Mouse (Mus musculus) stomach, embryonic 16.5 days (tissue): ENCODE measurements around the gene Ctcfl. TPM values are rescaled to one million over a fixed set of nuclear protein-coding genes. Genes with fewer than 3 reads are reported as not detected.

ENCODE experiments used
- ATAC-seq: fragments of 200-750 bp; cut with Nextera tagmentation; 2 replicates; pipeline ENCODE4 v1.8.0; 2017; ENCODE audit warnings: moderate number of reproducible peaks, moderate TSS enrichment; ENCODE audit not compliant: insufficient read depth, low FRiP score
- H3K27ac ChIP-seq: fragments of 300-500 bp; sonication (generic); 2 replicates; pipeline ENCODE4 v1.5.1; 2014; ENCODE audit warnings: low read length
- H3K27me3 ChIP-seq: fragments of 300-500 bp; sonication (generic); 2 replicates; pipeline ENCODE4 v1.6.1; 2014; ENCODE audit warnings: low read length, control low read depth, mixed read lengths; ENCODE audit not compliant: control insufficient read depth, insufficient read depth
- H3K36me3 ChIP-seq: fragments of 300-500 bp; sonication (generic); 2 replicates; pipeline ENCODE4 v1.6.1; 2014; ENCODE audit warnings: low read length; ENCODE audit not compliant: control insufficient read depth, insufficient read depth
- H3K4me1 ChIP-seq: fragments of 300-500 bp; sonication (generic); 2 replicates; pipeline ENCODE4 v1.6.1; 2014; ENCODE audit warnings: low read length, control low read depth, mixed read lengths; ENCODE audit not compliant: control insufficient read depth, insufficient read depth
- H3K4me2 ChIP-seq: fragments of 300-500 bp; sonication (generic); 2 replicates; pipeline ENCODE4 v1.6.1; 2014; ENCODE audit warnings: low read depth, low read length, mixed read lengths
- H3K4me3 ChIP-seq: fragments of 300-500 bp; sonication (generic); replicated peaks from 2 replicates; pipeline ENCODE4 v1.5.1; 2014; ENCODE audit warnings: mild to moderate bottlenecking, low read length
- H3K9ac ChIP-seq: fragments of 300-500 bp; sonication (generic); 2 replicates; pipeline ENCODE4 v1.6.1; 2014; ENCODE audit warnings: low read length
- H3K9me3 ChIP-seq: fragments of 300-500 bp; sonication (generic); replicated peaks from 2 replicates; pipeline ENCODE4 v1.6.1; 2016; ENCODE audit warnings: low read length, control low read depth; ENCODE audit not compliant: control insufficient read depth
- WGBS: fragments of 180-500 bp; shearing (Covaris S2); extraction: QIAGEN DNeasy Blood & Tissue Kit; methylation state at CpG from one replicate; pipeline ENCODE4 v1.1.7; 2014; 5-methylcytosine and 5-hydroxymethylcytosine counted together
- polyA plus RNA-seq: library from polyadenylated mRNA; unstranded; fragments of >200 nt; fragmentation: Nextera tagmentation; extraction: Ambion mirVana; gene quantifications from 2 replicates; pipeline ENCODE4 v1.2.1, GENCODE M21; 2015

Ctcfl gene
- polyA plus RNA-seq, 1 experiment from 2014 or later = 0.43 TPM

- WGBS = 62% methylated on average over 11 of the region's 11 CpGs
- ATAC-seq = no peak
- no peak overlapping the region for H3K27ac ChIP-seq
These were observed 61.1 kb downstream of the Ctcfl start for GRCm38 (mm10) chr2:173058263-173058662.

GRCm38 (mm10) chr2:173057623-173058022 lies 61.7 kb downstream of the Ctcfl start:
- Histone ChIP-seq H3K4me2 (no peak overlapping the region), H3K27ac (no peak overlapping the region)
- WGBS = 46% methylated on average over 10 of the region's 10 CpGs

More at GRCm38 (mm10) chr2:173058263-173058662, 61.1 kb downstream of the Ctcfl start:
- Histone ChIP-seq H3K9ac (no peak overlapping the region), H3K4me3 (no peak overlapping the region), H3K4me2 (no peak overlapping the region), H3K27me3 (no peaks in the 10 kb centered on the region), H3K4me1 (peaks cover 4% of the 10 kb centered on the region; the same call in 1 of the 2 replicates), H3K9me3 (no peaks in the 10 kb centered on the region), H3K36me3 (no peaks in the 10 kb centered on the region)

GRCm38 (mm10) chr2:173056882-173057315 lies 62.4 kb downstream of the Ctcfl start:
- no peak overlapping the region for H3K4me3 ChIP-seq
- ATAC-seq = peak; percentile 51; the same call in 1 of the 2 replicates
- no peaks in the 10 kb centered on the region for H3K36me3 ChIP-seq
- H3K9ac ChIP-seq = no peak overlapping the region
- no peak overlapping the region for H3K27ac ChIP-seq
- 58% methylated on average over 11 of the region's 11 CpGs for WGBS
- H3K27me3 ChIP-seq = no peaks in the 10 kb centered on the region
- H3K4me2 ChIP-seq = no peak overlapping the region
- H3K9me3 ChIP-seq = no peaks in the 10 kb centered on the region
- peaks cover 4% of the 10 kb centered on the region; the same call in 1 of the 2 replicates for H3K4me1 ChIP-seq

More at GRCm38 (mm10) chr2:173057623-173058022, 61.7 kb downstream of the Ctcfl start:
- Histone ChIP-seq H3K4me1 (peaks cover 4% of the 10 kb centered on the region; the same call in 1 of the 2 replicates), H3K9ac (no peak overlapping the region), H3K27me3 (no peaks in the 10 kb centered on the region), H3K4me3 (no peak overlapping the region), H3K9me3 (no peaks in the 10 kb centered on the region), H3K36me3 (no peaks in the 10 kb centered on the region)
- ATAC-seq = no peak

GRCm38 (mm10) chr2:173056303-173056881 lies 62.9 kb downstream of the Ctcfl start:
- Histone ChIP-seq H3K4me3 (no peak overlapping the region), H3K27ac (no peak overlapping the region), H3K4me2 (no peak overlapping the region), H3K9me3 (no peaks in the 10 kb centered on the region), H3K4me1 (peaks cover 4% of the 10 kb centered on the region; the same call in 1 of the 2 replicates), H3K27me3 (no peaks in the 10 kb centered on the region), H3K9ac (no peak overlapping the region), H3K36me3 (no peaks in the 10 kb centered on the region)
- ATAC-seq = no peak
- 59% methylated on average over 10 of the region's 10 CpGs for WGBS

GRCm38 (mm10) chr2:173053846-173054245 lies 65.5 kb downstream of the Ctcfl start:
- Histone ChIP-seq H3K27ac (no peak overlapping the region), H3K4me1 (no peaks in the 10 kb centered on the region), H3K27me3 (no peaks in the 10 kb centered on the region), H3K9ac (no peak overlapping the region), H3K36me3 (no peaks in the 10 kb centered on the region), H3K9me3 (no peaks in the 10 kb centered on the region), H3K4me3 (no peak overlapping the region), H3K4me2 (no peak overlapping the region)
- no peak for ATAC-seq
- 74% methylated on average over 6 of the region's 6 CpGs for WGBS

- ATAC-seq = no peak
These were observed 66.4 kb downstream of the Ctcfl start for GRCm38 (mm10) chr2:173052881-173053280.

GRCm38 (mm10) chr2:173050604-173051382 lies 68.5 kb downstream of the Ctcfl start:
- H3K4me1 ChIP-seq = 0 out of 2 replicates have a peak, but pooled peaks cover 5% of the 10 kb centered on the region
- no peak for ATAC-seq
- no peak overlapping the region for H3K4me3 ChIP-seq
- no peak overlapping the region for H3K27ac ChIP-seq
- no peaks in the 10 kb centered on the region for H3K9me3 ChIP-seq
- H3K4me2 ChIP-seq = no peak overlapping the region
- no peak overlapping the region for H3K9ac ChIP-seq
- H3K36me3 ChIP-seq = no peaks in the 10 kb centered on the region
- WGBS = 49% methylated on average over 8 of the region's 8 CpGs
- H3K27me3 ChIP-seq = no peaks in the 10 kb centered on the region

More at GRCm38 (mm10) chr2:173052881-173053280, 66.4 kb downstream of the Ctcfl start:
- H3K27me3 ChIP-seq = no peaks in the 10 kb centered on the region
- no peak overlapping the region for H3K9ac ChIP-seq
- no peaks in the 10 kb centered on the region for H3K36me3 ChIP-seq
- H3K4me3 ChIP-seq = no peak overlapping the region
- H3K4me2 ChIP-seq = no peak overlapping the region
- no peaks in the 10 kb centered on the region for H3K4me1 ChIP-seq
- no peak overlapping the region for H3K27ac ChIP-seq
- 89% methylated on average over 8 of the region's 8 CpGs for WGBS
- H3K9me3 ChIP-seq = no peaks in the 10 kb centered on the region

GRCm38 (mm10) chr2:173049817-173050216 lies 69.5 kb downstream of the Ctcfl start:
- H3K9ac ChIP-seq = no peak overlapping the region
- H3K27me3 ChIP-seq = no peaks in the 10 kb centered on the region
- no peak overlapping the region for H3K4me3 ChIP-seq
- 0 out of 2 replicates have a peak, but pooled peaks cover 5% of the 10 kb centered on the region for H3K4me1 ChIP-seq
- whole genome bisulfite sequencing = 61% methylated on average over 6 of the region's 6 CpGs
- H3K9me3 ChIP-seq = no peaks in the 10 kb centered on the region
- H3K4me2 ChIP-seq = no peak overlapping the region
- ATAC-seq = no peak
- H3K27ac ChIP-seq = no peak overlapping the region
- H3K36me3 ChIP-seq = no peaks in the 10 kb centered on the region

GRCm38 (mm10) chr2:173049231-173049630 lies 70.1 kb downstream of the Ctcfl start:
- Histone ChIP-seq H3K4me3 (no peak overlapping the region), H3K27ac (no peak overlapping the region), H3K36me3 (no peaks in the 10 kb centered on the region), H3K27me3 (no peaks in the 10 kb centered on the region), H3K4me1 (0 out of 2 replicates have a peak, but pooled peaks cover 5% of the 10 kb centered on the region), H3K9me3 (no peaks in the 10 kb centered on the region), H3K4me2 (no peak overlapping the region), H3K9ac (no peak overlapping the region)
- no peak for ATAC-seq
- 74% methylated on average over 3 of the region's 3 CpGs for WGBS
